Mouse (Mus musculus): ENCODE results near the gene Chrna10.

GRCm38 (mm10) chr7:102103555-102103954, 13.1 kb downstream of the Chrna10 start:
- no peak for TF ChIP-seq CTCF (conservative IDR thresholded peaks at IDR 0.05; ENCODE audit: low read length)
- no peak for TF ChIP-seq NANOG (IDR thresholded peaks at IDR 0.05; ENCODE audit: borderline replicate concordance, low read length)
